Mouse (Mus musculus) neutrophil, adult 59 days (primary cell): ENCODE results near the gene Fam155a. TPM values are rescaled to one million over a fixed set of nuclear protein-coding genes. Genes with fewer than 3 reads are reported as not detected.

Experiments
- total RNA-seq, 2 experiments: library from RNA; stranded (reverse); gene quantifications; 1 replicate in 1 of 2; 2 replicates in 1 of 2; pipeline ENCODE4 v1.2.4; 2023

Fam155a gene
- total RNA-seq = not detected

GRCm38 (mm10) chr8:9770999-9771605 is at the start of gene Fam155a:
Gene Fam155a, minus strand, starts transcription at chr8:9771161.

Other genes starting within 250 kb of the Fam155a start
- not detected for gene Gm10217, start 93.1 kb upstream of the Fam155a start, total RNA-seq
- 1 to 10 TPM; 2.5 to 3.6 TPM for gene Lig4, start 206.5 kb upstream of the Fam155a start, total RNA-seq
- gene Abhd13, start 206.5 kb upstream of the Fam155a start, total RNA-seq = 10 to 100 TPM in 1 of 2 experiments, 1 to 10 TPM in 1; 9.6 to 11.6 TPM
- gene Tnfsf13b, start 235.3 kb upstream of the Fam155a start, total RNA-seq = 10 to 100 TPM; 69.4 to 82.5 TPM